Mouse (Mus musculus) effector memory CD4-positive, alpha-beta T cell, adult 7 months (primary cell): ENCODE results near the gene Igf2bp2. TPM values are rescaled to one million over a fixed set of nuclear protein-coding genes. Genes with fewer than 3 reads are reported as not detected.

ENCODE experiments used
- polyA plus RNA-seq: library from polyadenylated mRNA; unstranded; fragments of 100-300 nt; shearing (Covaris generic); gene quantifications from one replicate; pipeline ENCODE4 v1.2.1, GENCODE M21; 2017

Gene Igf2bp2
- polyA plus RNA-seq = 1.7 TPM

GRCm38 (mm10) chr16:22162512-22163455 is at the start of gene Igf2bp2:
Gene Igf2bp2, minus strand, starts transcription at chr16:22163299.

GRCm38 (mm10) chr16:22009099-22009584 is 154.0 kb downstream of the Igf2bp2 start, which contains the start of gene Senp2:
Gene Senp2, plus strand, starts transcription at chr16:22009484.

Other genes with a start within 250 kb of the Igf2bp2 start
- 8.8 TPM for gene Tmem41a, start 215.7 kb downstream of the Igf2bp2 start, polyA plus RNA-seq
- not detected for gene Liph, start 167.6 kb downstream of the Igf2bp2 start, polyA plus RNA-seq
- gene Senp2, start 153.8 kb downstream of the Igf2bp2 start, polyA plus RNA-seq = 88.8 TPM
- 306 TPM for gene Tra2b, start 102.7 kb upstream of the Igf2bp2 start, polyA plus RNA-seq